Mouse (Mus musculus): ENCODE results near the gene Gba2. TPM values are rescaled to one million over a fixed set of nuclear protein-coding genes. Genes with fewer than 3 reads are reported as not detected.
A peak's percentile ranks its signal among the peaks of the same experiment; 100 is the strongest.
"Not testable (repeated sequence)": the region's sequence is repeated elsewhere in the genome, so short reads cannot be mapped to it uniquely, and the experiment has no call there.

Gba2 gene
- total RNA-seq, 2 experiments from 2014 or later = 60.8 to 64.4 TPM

GRCm38 (mm10) chr4:43558028-43558630 lies 20.5 kb downstream of the Gba2 start:
- DNase-seq (ENCODE audit: extremely low spot score in 1 of 2, low spot score in 1 of 2) = no peak

GRCm38 (mm10) chr4:43555926-43556325 lies 22.7 kb downstream of the Gba2 start:
- DNase-seq (ENCODE audit: extremely low spot score in 1 of 2, low spot score in 1 of 2) = no peak

GRCm38 (mm10) chr4:43553891-43554290 lies 24.8 kb downstream of the Gba2 start:
- DNase-seq (ENCODE audit: extremely low spot score in 1 of 2, low spot score in 1 of 2) = no peak

GRCm38 (mm10) chr4:43552437-43552836 lies 26.2 kb downstream of the Gba2 start:
- no peak for DNase-seq (ENCODE audit: extremely low spot score in 1 of 2, low spot score in 1 of 2)

- not testable (repeated sequence) for DNase-seq (ENCODE audit: extremely low spot score in 1 of 2, low spot score in 1 of 2)
Observed at GRCm38 (mm10) chr4:43551854-43552253, 26.8 kb downstream of the Gba2 start.

GRCm38 (mm10) chr4:43549055-43549454 lies 29.6 kb downstream of the Gba2 start:
- no peak for DNase-seq (ENCODE audit: extremely low spot score in 1 of 2, low spot score in 1 of 2)

- no peak for DNase-seq (ENCODE audit: extremely low spot score in 1 of 2, low spot score in 1 of 2)
Observed at GRCm38 (mm10) chr4:43547160-43547559, 31.5 kb downstream of the Gba2 start.

GRCm38 (mm10) chr4:43546375-43547047 lies 32.2 kb downstream of the Gba2 start:
- DNase-seq (ENCODE audit: extremely low spot score in 1 of 2, low spot score in 1 of 2) = no peak

GRCm38 (mm10) chr4:43542044-43542443 lies 36.6 kb downstream of the Gba2 start:
- DNase-seq (ENCODE audit: extremely low spot score in 1 of 2, low spot score in 1 of 2) = no peak

- no peak for DNase-seq (ENCODE audit: extremely low spot score in 1 of 2, low spot score in 1 of 2)
Observed at GRCm38 (mm10) chr4:43536031-43536430, 42.6 kb downstream of the Gba2 start.

- no peak for DNase-seq (ENCODE audit: extremely low spot score in 1 of 2, low spot score in 1 of 2)
Observed at GRCm38 (mm10) chr4:43535628-43536027, 43.0 kb downstream of the Gba2 start.

GRCm38 (mm10) chr4:43533270-43533669 lies 45.4 kb downstream of the Gba2 start:
- no peak for DNase-seq (ENCODE audit: extremely low spot score in 1 of 2, low spot score in 1 of 2)

- peak; percentile 37 to 82 for DNase-seq (ENCODE audit: extremely low spot score in 1 of 2, low spot score in 1 of 2)
Observed at GRCm38 (mm10) chr4:43530581-43530980, 48.1 kb downstream of the Gba2 start.

- no peak for DNase-seq (ENCODE audit: extremely low spot score in 1 of 2, low spot score in 1 of 2)
Observed at GRCm38 (mm10) chr4:43530081-43530501, 48.6 kb downstream of the Gba2 start.

GRCm38 (mm10) chr4:43528487-43528886 lies 50.2 kb downstream of the Gba2 start:
- DNase-seq (ENCODE audit: extremely low spot score in 1 of 2, low spot score in 1 of 2) = no peak

- DNase-seq (ENCODE audit: extremely low spot score in 1 of 2, low spot score in 1 of 2) = no peak
Observed at GRCm38 (mm10) chr4:43527880-43528279, 50.8 kb downstream of the Gba2 start.

GRCm38 (mm10) chr4:43519956-43520355 lies 58.7 kb downstream of the Gba2 start:
- DNase-seq (ENCODE audit: extremely low spot score in 1 of 2, low spot score in 1 of 2) = peak; percentile 80 to 97

- DNase-seq (ENCODE audit: extremely low spot score in 1 of 2, low spot score in 1 of 2) = no peak
Observed at GRCm38 (mm10) chr4:43519551-43519950, 59.1 kb downstream of the Gba2 start.

All from layer of hippocampus, postnatal 25 days (tissue).